Mouse (Mus musculus): Measurements from ENCODE around the gene Arl10. TPM values are rescaled to one million over a fixed set of nuclear protein-coding genes. Genes with fewer than 3 reads are reported as not detected.
A peak's percentile ranks its signal among the peaks of the same experiment; 100 is the strongest.

The Arl10 gene
- 25.2 and 31.1 TPM in 2 replicates for total RNA-seq (2021)
- long read RNA-seq, experiment 1, transcript Arl10-201 (4 exons, 1,046 nt), result major isoform, 8 of 23 reads
- long read RNA-seq, experiment 1, partial matches to known transcripts, result 0 of 23 reads
- long read RNA-seq, experiment 1, other reads (novel, unspliced or antisense), result 15 of 23 reads
- long read RNA-seq, experiment 2, partial matches to known transcripts, result 7 of 13 reads
- long read RNA-seq, experiment 2, other reads (novel, unspliced or antisense), result 4 of 13 reads

DNA sequence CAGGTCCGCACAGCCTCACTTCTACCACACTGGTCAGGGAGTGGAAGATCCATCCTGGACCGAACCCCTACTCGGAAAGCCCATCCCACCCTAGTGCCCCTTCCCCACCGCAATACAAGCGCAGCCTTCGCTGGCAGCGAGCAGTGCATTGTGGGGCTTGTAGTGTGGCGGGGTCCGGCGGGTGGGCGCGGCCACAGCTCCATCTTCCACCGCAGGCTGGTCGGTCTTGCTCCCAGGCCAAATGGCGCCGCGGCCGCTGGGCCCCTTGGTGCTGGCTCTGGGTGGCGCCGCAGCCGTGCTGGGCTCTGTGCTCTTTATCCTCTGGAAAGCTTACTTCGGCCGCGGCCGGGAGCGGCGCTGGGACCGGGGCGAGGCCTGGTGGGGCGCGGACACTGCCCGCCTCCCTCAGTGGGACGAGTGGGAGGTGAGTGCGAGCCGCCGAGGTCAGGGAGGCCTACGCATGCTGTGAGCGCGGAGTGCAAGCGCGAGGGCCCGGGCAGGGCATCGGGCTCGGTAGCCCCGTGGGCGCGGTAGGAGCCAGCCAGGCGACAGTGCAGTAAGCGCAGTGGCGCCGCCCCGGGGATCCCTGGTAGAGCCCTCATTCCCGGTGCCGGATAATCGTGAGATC is at the start of gene Arl10:
TSS of gene Arl10 (plus strand) at position 162 of the 628 bp plus-strand sequence.
- peak; percentile 88 for DNase-seq

DNA sequence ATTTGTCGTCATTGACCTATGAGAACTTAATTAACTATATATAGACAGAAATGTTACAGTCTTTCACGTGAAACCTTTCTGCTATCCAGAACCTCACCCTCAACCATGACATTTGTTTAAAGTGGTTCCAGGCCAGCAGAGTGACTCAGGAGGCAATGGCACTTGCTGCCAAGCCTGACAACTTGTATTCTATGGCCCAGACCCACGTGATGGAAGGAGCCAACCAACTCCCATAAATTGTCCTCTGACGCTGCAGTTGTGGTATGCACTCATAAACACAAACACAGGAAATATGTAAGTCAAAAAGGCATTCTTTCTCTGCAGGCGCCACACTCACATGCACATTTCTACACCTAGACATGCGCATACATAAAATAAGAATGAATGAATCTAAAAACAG is 47.7 kb upstream of the Arl10 start:
- DNase-seq, result peak; percentile 28

DNA sequence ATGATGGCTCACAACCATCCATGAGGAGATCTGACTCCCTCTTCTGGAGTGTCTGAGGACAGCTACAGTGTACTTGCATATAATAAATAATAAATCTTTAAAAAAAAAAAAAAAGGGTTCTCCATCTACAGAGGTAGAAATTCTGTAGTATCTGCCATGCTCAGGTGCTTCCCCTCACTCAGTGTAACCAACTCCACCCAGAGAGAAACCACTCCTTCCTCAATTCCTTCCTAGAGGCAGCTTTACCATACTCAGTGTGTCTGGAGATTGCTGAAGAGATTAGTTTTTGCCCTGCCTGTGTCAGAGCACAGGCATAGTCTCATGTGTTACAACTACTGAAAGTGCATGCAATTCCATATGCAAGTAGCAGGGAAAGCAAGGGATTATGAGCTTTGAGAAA is 42.7 kb upstream of the Arl10 start:
- DNase-seq, result no peak

DNA sequence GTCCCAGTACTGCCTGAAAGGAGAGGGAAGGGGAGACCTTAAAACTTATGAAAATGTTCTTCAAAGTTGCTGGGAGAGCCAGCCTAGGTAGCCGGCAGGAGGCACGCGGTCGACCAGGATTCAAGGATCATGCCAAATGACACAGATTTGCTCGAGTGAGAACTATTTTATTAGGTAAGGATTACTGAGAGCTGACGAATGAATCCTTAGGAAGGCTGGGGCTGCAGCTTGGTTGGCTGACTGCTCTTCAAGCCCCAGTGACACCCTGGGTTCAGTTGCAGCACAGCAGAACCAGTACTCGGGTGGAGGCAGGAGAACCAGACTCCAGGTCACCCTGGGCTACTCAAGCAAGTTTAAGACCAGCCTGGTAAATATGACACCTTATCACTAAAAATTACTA is 26.8 kb upstream of the Arl10 start:
- DNase-seq, result no peak

DNA sequence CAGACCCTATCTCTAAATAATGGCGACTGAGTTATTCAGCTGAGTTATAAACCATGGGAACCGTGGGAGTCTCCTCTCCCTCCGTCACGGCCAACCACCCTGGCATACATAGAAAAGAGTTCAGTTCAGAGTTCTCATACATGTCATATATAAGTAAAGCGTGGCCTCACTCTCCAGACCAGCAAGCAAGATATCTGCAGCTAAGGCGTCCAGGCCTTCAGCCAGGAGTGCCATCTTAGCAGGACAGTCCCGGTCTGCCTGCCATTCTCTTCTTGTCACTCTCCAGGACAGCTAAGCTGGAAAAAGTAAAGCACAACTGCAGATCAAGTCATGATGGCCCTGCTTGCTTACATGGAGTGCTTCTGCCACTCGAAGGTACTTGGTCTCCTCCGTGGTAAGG is 18.6 kb upstream of the Arl10 start:
- no peak for DNase-seq

DNA sequence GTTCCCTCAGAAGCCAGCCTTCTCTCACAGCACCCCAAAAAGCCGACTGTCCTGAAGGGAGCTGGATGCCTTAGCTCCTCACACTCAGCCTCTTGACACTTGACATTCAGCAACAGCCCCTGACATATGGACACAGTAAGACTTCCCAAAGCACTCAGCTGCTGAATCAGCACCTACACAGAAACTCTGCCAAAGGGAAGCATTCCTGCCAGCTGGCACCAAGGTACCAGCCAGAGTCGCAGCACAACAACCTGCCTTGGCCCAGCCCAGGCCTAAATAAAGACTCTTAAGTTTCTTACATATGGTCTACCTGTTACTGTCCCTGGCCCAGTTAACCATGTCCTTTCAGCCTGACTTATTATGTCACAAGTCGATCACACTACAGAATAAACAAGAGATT is 18.0 kb upstream of the Arl10 start:
- peak; percentile 74 for DNase-seq

DNA sequence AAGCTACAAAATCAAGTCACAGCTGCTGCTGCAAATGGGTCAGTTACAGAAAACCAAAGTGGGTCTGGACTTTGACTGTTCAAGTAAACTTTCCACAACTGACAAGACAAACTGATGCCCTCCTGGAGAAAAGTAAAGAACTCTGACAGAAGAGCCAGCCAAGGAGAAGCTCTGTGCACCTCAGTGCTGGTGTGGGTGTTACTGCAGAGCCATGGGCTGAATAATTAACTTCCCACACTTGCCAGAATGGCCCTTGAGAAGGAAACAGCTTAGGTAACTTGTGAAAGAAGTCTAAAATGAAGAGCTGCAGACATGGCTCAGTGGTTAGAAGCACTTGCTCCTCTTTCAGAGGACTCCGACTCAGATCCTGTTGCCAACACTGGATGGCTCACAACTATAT is 17.2 kb upstream of the Arl10 start:
- DNase-seq, result no peak

DNA sequence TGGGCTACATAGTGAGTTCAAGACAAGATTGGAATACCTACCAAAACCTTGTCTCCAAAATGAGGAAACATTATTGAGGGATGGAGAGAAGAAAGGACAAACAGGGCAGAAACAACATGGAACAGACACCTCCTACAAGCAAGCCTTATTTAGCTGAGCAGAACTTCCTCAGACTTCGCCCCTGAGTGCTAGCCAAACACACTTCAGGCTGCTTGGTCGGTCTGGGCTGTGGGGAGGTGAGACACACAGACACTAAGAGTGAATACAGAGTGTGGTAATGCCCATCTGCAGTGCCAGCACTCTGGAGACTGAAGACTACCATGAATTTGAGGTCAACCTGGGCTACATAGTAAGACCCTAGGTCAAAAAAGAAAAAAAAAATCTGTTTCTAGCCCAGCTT is 15.2 kb upstream of the Arl10 start:
- DNase-seq, result no peak

DNA sequence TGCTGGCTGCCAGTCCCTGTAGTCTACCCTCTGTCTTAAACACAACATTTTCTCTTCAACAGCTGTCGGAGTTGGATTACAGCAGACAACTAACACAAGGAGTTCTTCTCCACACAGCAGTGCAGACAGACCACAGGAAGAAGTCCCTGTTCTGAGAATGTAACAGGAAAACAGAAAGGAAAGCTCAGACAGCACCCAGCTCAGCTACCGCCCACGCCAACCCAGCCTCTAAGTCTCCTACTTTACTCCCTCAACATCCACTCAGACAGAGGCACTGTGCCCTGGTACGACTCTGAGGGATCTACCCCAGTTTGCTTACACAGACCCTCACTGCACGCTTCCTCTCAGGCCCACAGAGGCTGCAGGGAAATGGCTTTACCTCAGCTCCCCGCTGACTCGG is 14.2 kb upstream of the Arl10 start:
- no peak for DNase-seq

DNA sequence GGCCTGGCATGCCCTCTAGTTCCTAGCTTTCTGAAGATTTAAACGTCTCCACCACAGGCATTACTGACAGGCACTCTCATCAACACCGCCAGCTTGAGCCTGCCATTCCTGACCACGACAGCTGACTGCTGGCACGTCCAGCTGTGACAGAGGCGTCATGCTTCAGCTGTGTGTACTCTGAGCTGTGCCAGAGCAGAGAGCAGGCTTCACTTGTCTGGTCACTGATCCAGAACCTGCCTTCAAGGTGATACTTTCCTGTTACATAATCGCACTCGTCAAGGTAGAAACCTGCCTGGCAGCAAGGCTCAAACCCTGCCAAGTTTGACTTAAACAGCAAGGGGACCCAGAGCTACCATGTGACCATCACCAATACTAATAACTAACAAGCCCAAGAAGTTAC is 12.3 kb upstream of the Arl10 start:
- no peak for DNase-seq

DNA sequence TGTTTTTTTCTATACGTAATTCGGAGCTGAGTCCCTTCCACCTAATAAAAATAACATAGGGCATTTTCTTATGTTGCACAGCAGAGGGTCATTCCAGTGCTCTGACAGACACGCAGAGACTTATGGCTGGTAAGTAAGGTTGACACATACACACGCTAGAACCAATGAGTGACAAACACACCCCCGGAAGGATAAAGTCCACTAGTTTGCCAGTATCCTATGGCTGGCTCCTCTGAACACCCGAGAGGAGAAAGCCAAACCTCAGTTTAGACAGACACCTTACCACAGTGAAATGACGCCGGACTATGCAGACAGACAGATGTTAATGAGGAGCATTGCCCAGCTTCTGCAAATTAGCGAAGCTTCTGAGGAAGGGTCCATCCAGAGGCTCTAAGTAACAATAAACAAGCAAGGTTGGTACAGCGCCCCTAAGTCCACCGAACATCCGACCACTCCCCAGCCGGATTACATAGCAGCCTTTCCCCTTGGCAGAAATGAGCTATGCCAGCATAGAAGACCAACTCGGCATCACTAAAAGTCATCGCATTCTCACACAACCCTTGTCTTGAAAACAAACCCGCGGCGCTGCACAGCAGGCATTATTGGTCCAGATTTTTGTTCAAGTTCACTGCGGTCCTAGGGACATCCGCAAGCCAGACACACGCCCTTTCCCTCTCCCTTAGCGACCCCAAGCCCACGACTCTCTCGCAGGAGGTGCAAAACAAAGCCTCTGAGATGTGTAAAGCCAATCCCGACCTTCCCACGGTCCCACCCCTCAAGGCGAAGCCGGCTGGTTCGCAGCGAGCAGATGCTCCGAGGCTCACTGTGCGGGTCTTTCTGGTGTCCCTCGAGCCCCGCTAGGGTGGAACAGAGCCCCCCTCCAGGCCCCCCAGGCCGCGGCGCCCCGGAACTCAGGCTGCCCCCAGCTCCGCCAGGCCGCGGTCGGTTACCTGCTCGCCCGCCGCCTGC is 10.3 kb upstream of the Arl10 start:
- peak; percentile 31 for DNase-seq

DNA sequence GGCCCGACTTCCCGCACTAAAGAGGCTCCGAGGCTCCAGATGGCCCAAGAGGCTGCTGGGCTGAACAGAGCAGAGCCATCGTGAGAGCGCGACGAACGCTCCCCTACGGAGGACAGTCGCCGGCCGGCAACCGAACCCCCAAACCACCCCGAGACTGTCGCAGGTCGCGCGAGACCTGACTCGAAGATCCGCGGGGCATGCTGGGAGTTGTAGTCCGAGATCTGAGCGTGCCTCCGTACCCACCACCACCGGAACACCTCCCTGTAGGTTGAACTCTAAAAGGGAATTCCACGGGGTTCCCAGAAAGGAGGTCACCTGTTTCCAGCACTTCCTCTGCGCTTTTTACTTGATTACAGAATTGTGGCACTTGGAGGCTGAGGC is 9.6 kb upstream of the Arl10 start, which contains the start of gene 4833439L19Rik:
TSS of gene 4833439L19Rik (minus strand) at position 235 of the 381 bp plus-strand sequence.
- peak; percentile 97 for DNase-seq

DNA sequence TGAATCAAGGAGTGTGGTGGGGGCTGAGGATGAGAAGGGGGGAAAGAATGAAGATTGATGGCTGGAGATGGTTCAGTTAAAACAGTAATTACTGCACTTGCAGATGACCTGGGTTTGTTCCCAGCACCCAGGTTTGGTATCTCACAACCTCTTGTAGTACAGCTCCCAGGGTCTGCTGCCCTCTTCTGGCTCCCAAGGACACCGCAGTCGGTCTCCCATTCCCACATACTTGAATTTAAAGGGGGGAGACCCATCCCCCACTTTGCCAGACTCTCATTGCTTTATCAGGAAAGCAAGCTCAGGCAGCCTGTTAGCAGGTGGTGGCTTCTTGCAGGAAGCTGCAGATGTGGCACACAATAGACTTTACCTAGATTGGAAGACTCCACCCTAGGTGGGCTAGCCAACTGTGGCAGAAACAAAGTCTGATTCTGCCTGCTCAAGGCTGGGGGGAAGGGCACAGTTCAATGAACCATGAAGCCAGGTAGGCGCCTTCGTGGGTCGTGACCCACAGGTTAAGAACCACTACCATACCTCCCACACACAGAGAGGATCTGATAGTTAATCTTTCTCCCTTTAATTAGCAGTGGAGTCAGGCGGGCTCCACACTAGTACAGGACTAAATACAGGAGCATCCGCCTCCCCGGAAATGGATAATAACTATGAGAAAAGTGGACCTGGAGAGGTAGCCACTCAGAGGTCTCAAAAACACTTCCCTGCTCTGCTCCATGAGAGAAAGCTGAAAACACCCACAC is 9.0 kb upstream of the Arl10 start:
- DNase-seq, result peak; percentile 66

DNA sequence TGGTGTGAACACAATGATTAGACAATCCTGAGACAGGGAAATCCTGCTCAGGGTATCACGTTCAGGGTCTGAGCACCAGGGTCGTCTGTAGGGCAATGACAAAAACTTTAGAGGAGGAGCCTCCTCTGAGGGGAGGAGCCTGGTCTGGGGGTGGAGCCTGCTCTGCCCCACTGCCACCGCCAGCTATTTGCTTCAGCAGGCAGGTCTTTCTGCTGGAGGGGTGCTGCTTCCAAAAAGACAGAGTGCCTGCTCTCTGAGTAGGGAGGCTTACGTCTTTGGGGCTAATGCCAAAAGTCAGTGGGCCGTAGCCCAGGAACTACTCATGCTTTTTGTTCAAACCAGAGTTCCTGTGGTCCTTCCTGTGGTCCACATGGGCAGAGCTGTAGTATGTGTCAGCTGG is 6.4 kb upstream of the Arl10 start:
- no peak for DNase-seq

DNA sequence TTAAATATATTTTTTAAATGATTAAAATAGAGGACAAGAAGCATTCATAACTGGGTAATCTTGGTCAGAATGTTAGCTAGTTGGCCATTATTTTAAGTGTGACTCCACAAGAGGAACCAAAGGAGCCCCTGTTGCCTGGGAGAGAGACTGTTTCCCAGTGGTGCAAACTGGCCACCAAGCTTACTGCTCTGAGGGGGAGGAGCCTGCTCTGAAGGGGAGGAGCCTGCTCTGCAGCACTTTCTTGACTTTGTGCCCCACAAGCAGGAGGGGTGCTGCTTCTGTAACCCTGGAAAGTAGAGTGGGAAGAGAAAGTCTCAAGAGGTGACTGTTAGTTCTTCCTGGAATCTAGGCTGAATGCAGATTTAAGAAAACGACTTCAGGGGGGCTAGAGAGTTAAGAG is 5.5 kb upstream of the Arl10 start:
- no peak for DNase-seq

DNA sequence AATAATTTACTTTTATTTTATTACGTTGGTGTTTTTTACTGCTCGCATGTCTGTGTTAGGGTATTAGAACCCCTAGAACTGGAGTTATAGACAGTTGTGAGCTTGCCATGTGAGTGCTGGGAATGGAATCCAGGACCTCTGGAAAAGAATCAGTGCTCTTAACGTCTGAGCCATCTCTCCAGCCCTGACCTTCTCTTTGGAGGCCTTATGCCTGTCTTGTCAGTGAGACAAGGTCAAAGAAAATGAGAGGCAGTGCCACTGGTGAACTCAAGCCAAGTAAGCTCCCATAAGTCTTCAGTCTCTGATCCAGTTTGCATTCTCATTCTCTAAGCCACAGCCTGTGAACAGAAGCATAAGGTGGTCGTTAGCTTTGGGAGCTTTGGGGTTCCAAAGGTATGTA is 4.1 kb upstream of the Arl10 start:
- peak; percentile 59 for DNase-seq

DNA sequence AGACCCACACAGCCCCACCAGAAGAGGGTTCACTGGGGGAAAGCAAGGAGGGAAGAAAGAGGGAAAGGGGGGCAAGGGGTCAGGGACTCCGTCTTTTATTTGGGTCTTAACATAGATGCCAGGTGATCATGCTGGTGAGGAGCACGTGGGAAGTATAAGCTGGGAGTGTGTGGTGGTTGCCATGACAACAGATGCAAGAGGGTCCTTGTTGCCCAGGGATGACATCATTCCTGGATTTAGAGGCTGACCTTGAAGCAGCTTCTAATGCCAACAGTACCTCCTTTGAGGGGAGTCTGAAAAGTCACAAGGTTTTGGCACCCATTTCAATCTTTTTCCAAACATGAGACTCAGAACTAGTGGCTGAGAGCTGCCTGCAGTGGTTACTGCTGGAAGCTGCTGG is 3.2 kb upstream of the Arl10 start:
- DNase-seq, result peak; percentile 49

DNA sequence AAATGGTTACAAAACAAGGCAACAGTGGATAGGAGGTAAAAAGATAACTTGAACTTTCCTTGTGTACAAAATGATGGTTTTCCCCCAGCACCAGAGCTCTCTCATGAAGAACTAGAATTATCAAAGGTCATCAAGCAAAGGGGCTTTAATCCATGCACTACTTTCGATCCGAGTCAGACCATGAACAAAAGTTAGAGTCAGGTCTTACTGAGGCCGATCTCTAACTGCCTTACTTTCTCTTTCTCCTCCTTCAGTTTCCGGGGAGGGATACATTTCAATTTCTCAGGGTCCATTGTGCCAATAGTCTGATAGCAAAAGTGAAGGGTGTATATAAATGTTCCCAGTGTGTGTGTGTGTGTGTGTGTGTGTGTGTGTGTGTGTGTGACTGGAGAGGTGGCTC is 2.2 kb upstream of the Arl10 start:
- no peak for DNase-seq

DNA sequence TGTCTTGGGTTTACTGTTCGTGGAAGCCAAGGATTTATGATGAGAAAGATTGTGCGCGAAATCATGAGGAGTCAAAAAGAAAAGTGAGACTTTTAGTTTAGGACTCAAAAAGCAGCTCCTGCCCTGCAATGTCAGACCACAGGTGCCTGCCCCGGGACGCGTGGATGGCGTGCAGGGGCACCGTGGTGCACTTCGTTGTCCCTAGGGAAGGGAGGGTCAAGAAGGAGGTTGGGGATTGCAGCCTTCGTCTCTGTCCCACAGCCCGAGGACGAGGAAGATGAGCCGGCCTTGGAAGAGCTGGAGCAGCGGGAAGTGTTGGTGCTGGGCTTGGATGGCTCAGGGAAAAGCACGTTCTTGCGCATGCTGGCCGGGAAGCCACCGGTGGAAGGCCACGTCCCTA is 674 bp downstream of the Arl10 start:
- DNase-seq, result peak; percentile 44

DNA sequence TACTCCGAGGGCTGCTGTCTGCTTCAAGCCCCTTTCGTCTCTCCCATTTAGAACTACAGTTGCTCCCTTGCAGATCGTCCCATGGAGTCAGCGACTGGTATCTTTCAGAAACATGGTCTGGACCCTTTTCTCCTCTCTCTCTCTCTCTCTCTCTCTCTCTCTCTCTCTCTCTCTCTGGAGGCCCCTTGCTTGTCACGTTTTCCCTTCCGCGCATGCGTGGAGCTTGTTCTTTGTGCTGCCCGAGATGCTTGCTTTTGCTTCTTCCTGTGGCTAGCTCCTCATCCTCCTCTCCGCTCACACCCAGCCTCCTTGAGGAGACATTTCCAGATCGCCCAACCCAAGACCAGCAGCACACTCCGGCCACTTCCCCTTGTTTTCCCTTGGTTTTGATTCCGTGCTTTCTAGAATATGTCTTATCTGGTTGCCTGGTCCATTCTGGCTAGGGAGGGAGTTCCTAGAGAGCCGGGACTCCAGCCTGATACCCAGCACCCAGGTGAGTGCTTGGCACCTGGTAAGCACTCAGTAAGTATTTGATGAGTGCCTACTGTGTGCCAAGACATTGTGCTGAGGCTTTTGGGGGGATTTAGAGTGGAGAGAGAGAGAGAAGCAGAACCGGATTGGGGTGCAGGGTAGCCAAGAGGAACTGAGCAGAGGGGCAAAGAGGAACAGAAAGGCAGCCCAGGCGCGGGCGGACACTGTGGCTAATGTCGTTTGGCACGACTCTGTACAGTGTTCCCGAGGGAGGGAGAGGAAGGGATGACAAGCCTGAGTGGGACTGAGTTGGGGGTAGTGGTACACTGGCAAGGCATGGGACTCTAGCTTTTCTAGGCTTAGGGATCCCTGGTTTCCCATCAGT is 3.1 kb downstream of the Arl10 start:
- no peak for DNase-seq

DNA sequence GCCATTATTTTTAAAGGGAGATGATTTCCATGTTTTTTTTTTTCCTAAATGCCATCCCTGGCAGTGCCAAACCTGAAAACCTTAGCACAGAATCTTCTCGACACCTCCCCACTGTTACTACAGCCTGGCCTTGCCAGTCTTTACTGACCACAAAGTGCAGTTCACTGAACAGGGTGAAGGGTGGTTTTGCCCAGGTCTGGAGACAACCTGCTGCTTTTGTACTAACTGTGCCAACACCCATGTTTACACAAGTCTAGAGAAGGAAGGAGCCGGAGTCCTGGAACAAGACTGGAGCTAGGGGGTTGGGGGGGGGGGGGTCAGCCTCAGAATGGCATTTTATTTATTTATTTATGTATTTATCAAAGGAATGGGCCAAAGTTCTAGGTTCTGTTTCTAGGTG is 6.6 kb downstream of the Arl10 start:
- no peak for DNase-seq

Measured in adrenal gland, postnatal 14 days (tissue).